Mouse (Mus musculus) thymus, postnatal 0 days (tissue): ENCODE measurements around the gene Capns2. TPM values are rescaled to one million over a fixed set of nuclear protein-coding genes. Genes with fewer than 3 reads are reported as not detected.
"Not testable (repeated sequence)": the region's sequence is repeated elsewhere in the genome, so short reads cannot be mapped to it uniquely, and the experiment has no call there.

Experiments
- DNase-seq: peaks from one replicate; pipeline ENCODE4 v3.0.0-alpha.2; 2015; ENCODE audit warnings: low spot score
- polyA plus RNA-seq: library from polyadenylated mRNA; unstranded; fragments of >200 nt; fragmentation: Nextera tagmentation; extraction: Ambion mirVana; gene quantifications from 2 replicates; pipeline ENCODE4 v1.2.1, GENCODE M21; 2015

Capns2 gene
- polyA plus RNA-seq, result 0.13 and 0.27 TPM in 2 replicates

- no peak for DNase-seq
Observed at GRCm38 (mm10) chr8:92901107-92901506, at the start of gene Capns2. Gene Capns2 (plus strand): TSS chr8:92901407.

GRCm38 (mm10) chr8:92853188-92853983 is 47.8 kb upstream of the Capns2 start:
- DNase-seq, result no peak

GRCm38 (mm10) chr8:92854673-92855072 is 46.5 kb upstream of the Capns2 start:
- no peak for DNase-seq

GRCm38 (mm10) chr8:92855171-92855894 is 45.9 kb upstream of the Capns2 start, which contains the start of gene Lpcat2:
Gene Lpcat2 (plus strand): TSS chr8:92855339.
- DNase-seq, result peak; percentile 46

GRCm38 (mm10) chr8:92856273-92856986 is 44.8 kb upstream of the Capns2 start:
- DNase-seq, result peak; percentile 13

GRCm38 (mm10) chr8:92858475-92859182 is 42.6 kb upstream of the Capns2 start:
- no peak for DNase-seq

- DNase-seq, result no peak
Observed at GRCm38 (mm10) chr8:92861977-92862376, 39.2 kb upstream of the Capns2 start.

- no peak for DNase-seq
Observed at GRCm38 (mm10) chr8:92870281-92870680, 30.9 kb upstream of the Capns2 start.

GRCm38 (mm10) chr8:92872063-92872759 is 29.0 kb upstream of the Capns2 start:
- no peak for DNase-seq

GRCm38 (mm10) chr8:92875795-92876194 is 25.4 kb upstream of the Capns2 start:
- DNase-seq, result no peak

- DNase-seq, result no peak
Observed at GRCm38 (mm10) chr8:92881247-92881646, 20.0 kb upstream of the Capns2 start.

GRCm38 (mm10) chr8:92883771-92884170 is 17.4 kb upstream of the Capns2 start:
- no peak for DNase-seq

GRCm38 (mm10) chr8:92892216-92892615 is 9.0 kb upstream of the Capns2 start:
- DNase-seq, result not testable (repeated sequence)

GRCm38 (mm10) chr8:92893870-92894269 is 7.3 kb upstream of the Capns2 start:
- no peak for DNase-seq

- DNase-seq, result no peak
Observed at GRCm38 (mm10) chr8:92895053-92895452, 6.2 kb upstream of the Capns2 start.

GRCm38 (mm10) chr8:92896056-92896455 is 5.2 kb upstream of the Capns2 start:
- DNase-seq, result no peak

GRCm38 (mm10) chr8:92896611-92897010 is 4.6 kb upstream of the Capns2 start:
- DNase-seq, result no peak

- DNase-seq, result no peak
Observed at GRCm38 (mm10) chr8:92897794-92898193, 3.4 kb upstream of the Capns2 start.

- no peak for DNase-seq
Observed at GRCm38 (mm10) chr8:92899590-92899989, 1.6 kb upstream of the Capns2 start.

GRCm38 (mm10) chr8:92902981-92903380 is 1.8 kb downstream of the Capns2 start:
- DNase-seq, result no peak
